Mouse (Mus musculus): ENCODE data around the gene A2ml1. TPM values are rescaled to one million over a fixed set of nuclear protein-coding genes. Genes with fewer than 3 reads are reported as not detected.
"Not testable (repeated sequence)": the region's sequence is repeated elsewhere in the genome, so short reads cannot be mapped to it uniquely, and the experiment has no call there.

Gene A2ml1
- total RNA-seq (2014; rRNA removed) (0.79 and 1.6 TPM in 2 replicates), polyA plus RNA-seq (2015; fragmentation: Nextera tagmentation; extraction: Ambion mirVana) (13.2 and 13.8 TPM in 2 replicates)

GRCm38 (mm10) chr6:128581508-128581907 lies at the start of gene A2ml1:
Gene A2ml1 (minus strand): TSS chr6:128581608.
- 80% methylated on average over 11 of the region's 11 CpGs for WGBS
- no peak for ATAC-seq

DNA sequence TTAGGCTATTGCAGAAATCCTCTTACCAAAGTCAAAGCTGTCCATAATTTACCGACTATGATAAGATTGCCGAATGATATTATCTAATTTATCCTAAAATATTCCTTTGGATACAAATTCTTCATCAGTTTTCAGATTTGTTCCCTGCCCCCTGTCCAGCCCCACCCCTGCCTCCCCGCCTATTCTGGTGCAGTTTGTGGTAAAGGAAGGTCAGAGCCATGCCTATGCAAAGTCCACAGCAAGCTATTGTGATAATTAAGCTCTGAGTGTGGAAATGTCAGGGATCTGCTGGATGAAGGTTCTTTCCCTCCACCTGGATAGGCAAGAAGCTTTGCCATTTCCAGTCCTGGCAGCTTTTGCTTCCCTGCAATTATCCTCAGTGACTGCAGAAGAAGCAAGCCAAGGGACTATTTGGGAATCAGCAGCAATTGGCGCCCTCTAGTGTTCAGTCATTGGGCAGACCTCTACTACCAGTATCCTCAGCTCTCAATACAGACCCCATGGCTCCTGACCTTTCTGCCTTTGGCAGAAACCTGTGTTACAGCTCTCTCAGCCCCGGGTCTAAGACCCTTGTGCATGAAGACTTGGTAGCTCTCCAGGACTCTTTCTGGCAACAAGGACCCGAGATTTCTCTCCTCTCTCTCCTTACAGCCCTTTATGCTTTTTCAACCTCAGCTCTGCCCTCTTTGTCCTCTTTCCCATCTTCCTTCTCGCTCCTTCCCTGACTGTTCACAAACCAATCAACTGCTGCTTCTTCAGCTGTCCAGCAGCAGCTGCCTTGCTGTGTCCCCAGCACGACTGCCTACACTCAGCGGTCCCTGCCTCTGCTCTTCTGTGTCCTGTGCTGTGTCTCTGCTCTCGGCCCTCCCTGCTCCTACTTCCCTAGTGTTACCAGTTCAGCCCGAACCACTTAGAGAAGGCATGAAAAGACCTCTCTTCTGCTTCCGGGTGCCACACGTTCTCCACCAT lies 48.6 kb upstream of the A2ml1 start:
- not testable (repeated sequence) for H3K4me3 ChIP-seq (ENCODE audit: low read length); H3K27me3 ChIP-seq (ENCODE audit: insufficient read depth, low read length); H3K9ac ChIP-seq (replicated peaks; ENCODE audit: low read length); H3K4me2 ChIP-seq (ENCODE audit: low read depth, low read length); H3K4me1 ChIP-seq (ENCODE audit: insufficient read depth, low read length); H3K27ac ChIP-seq; H3K9me3 ChIP-seq (ENCODE audit: low read length); H3K36me3 ChIP-seq (ENCODE audit: insufficient read depth, low read length)
- ATAC-seq (peak; percentile 95), DNase-seq (ENCODE audit: low spot score) (peak; percentile 87)
- WGBS: 56% methylated on average over 13 of the region's 13 CpGs
- peak; percentile 83 for TF ChIP-seq CTCF (IDR thresholded peaks at IDR 0.05; ENCODE audit: low read depth)

More at GRCm38 (mm10) chr6:128581508-128581907, at the start of gene A2ml1:
- Histone ChIP-seq H3K27me3 (ENCODE audit: insufficient read depth, low read length) (no peaks in the 10 kb centered on the region), H3K4me2 (ENCODE audit: low read depth, low read length) (no peak within 1 kb of the TSS), H3K9ac (replicated peaks; ENCODE audit: low read length) (no peak within 1 kb of the TSS), H3K27ac (no peak within 1 kb of the TSS), H3K4me1 (ENCODE audit: insufficient read depth, low read length) (no peaks in the 10 kb centered on the region), H3K36me3 (ENCODE audit: insufficient read depth, low read length) (no peaks in the 10 kb centered on the region), H3K9me3 (ENCODE audit: low read length) (no peaks in the 10 kb centered on the region), H3K4me3 (ENCODE audit: low read length) (no peak within 1 kb of the TSS)
- no peak for DNase-seq (ENCODE audit: low spot score)
- TF ChIP-seq CTCF (IDR thresholded peaks at IDR 0.05; ENCODE audit: low read depth): no peak

GRCm38 (mm10) chr6:128625246-128625645 lies 43.8 kb upstream of the A2ml1 start:
- H3K27me3 ChIP-seq (ENCODE audit: insufficient read depth, low read length); H3K36me3 ChIP-seq (ENCODE audit: insufficient read depth, low read length); H3K9me3 ChIP-seq (ENCODE audit: low read length); H3K4me3 ChIP-seq (ENCODE audit: low read length); DNase-seq (ENCODE audit: low spot score); ATAC-seq; H3K4me1 ChIP-seq (ENCODE audit: insufficient read depth, low read length); H3K4me2 ChIP-seq (ENCODE audit: low read depth, low read length); H3K27ac ChIP-seq; H3K9ac ChIP-seq (replicated peaks; ENCODE audit: low read length): not testable (repeated sequence)
- 93% methylated on average over 6 of the region's 6 CpGs for WGBS

GRCm38 (mm10) chr6:128624425-128624824 lies 43.0 kb upstream of the A2ml1 start:
- no peaks in the 10 kb centered on the region for H3K27me3 ChIP-seq (ENCODE audit: insufficient read depth, low read length)
- H3K9me3 ChIP-seq (ENCODE audit: low read length): no peaks in the 10 kb centered on the region
- no peaks in the 10 kb centered on the region for H3K4me1 ChIP-seq (ENCODE audit: insufficient read depth, low read length)
- DNase-seq (ENCODE audit: low spot score) (no peak), ATAC-seq (no peak)
- H3K27ac ChIP-seq: no peak overlapping the region
- H3K4me2 ChIP-seq (ENCODE audit: low read depth, low read length): no peak overlapping the region
- H3K9ac ChIP-seq (replicated peaks; ENCODE audit: low read length): no peak overlapping the region
- TF ChIP-seq CTCF (IDR thresholded peaks at IDR 0.05; ENCODE audit: low read depth): no peak
- no peaks in the 10 kb centered on the region for H3K36me3 ChIP-seq (ENCODE audit: insufficient read depth, low read length)
- WGBS: 84% methylated on average over 4 of the region's 4 CpGs
- H3K4me3 ChIP-seq (ENCODE audit: low read length): no peak overlapping the region

- H3K36me3 ChIP-seq (ENCODE audit: insufficient read depth, low read length); H3K9me3 ChIP-seq (ENCODE audit: low read length); H3K27ac ChIP-seq; H3K4me2 ChIP-seq (ENCODE audit: low read depth, low read length); DNase-seq (ENCODE audit: low spot score); H3K4me1 ChIP-seq (ENCODE audit: insufficient read depth, low read length); H3K9ac ChIP-seq (replicated peaks; ENCODE audit: low read length); ATAC-seq; H3K4me3 ChIP-seq (ENCODE audit: low read length); H3K27me3 ChIP-seq (ENCODE audit: insufficient read depth, low read length): not testable (repeated sequence)
- 93% methylated on average over 5 of the region's 5 CpGs for WGBS
Measured at GRCm38 (mm10) chr6:128623433-128623832, 42.0 kb upstream of the A2ml1 start, which contains the start of gene Klrb1a. Gene Klrb1a (minus strand): TSS chr6:128623533.

- H3K36me3 ChIP-seq (ENCODE audit: insufficient read depth, low read length): no peaks in the 10 kb centered on the region
- no peak for TF ChIP-seq CTCF (IDR thresholded peaks at IDR 0.05; ENCODE audit: low read depth)
- H3K27ac ChIP-seq: no peak overlapping the region
- H3K27me3 ChIP-seq (ENCODE audit: insufficient read depth, low read length): no peaks in the 10 kb centered on the region
- DNase-seq (ENCODE audit: low spot score): no peak
- H3K9me3 ChIP-seq (ENCODE audit: low read length): no peaks in the 10 kb centered on the region
- WGBS: 57% methylated on average over 2 of the region's 2 CpGs
- H3K9ac ChIP-seq (replicated peaks; ENCODE audit: low read length): no peak overlapping the region
- no peak overlapping the region for H3K4me3 ChIP-seq (ENCODE audit: low read length)
- no peak overlapping the region for H3K4me2 ChIP-seq (ENCODE audit: low read depth, low read length)
- ATAC-seq: no peak
- H3K4me1 ChIP-seq (ENCODE audit: insufficient read depth, low read length): no peaks in the 10 kb centered on the region
Measured at GRCm38 (mm10) chr6:128622733-128623132, 41.3 kb upstream of the A2ml1 start.

- no peaks in the 10 kb centered on the region for H3K27me3 ChIP-seq (ENCODE audit: insufficient read depth, low read length)
- DNase-seq (ENCODE audit: low spot score) (no peak), ATAC-seq (no peak)
- H3K36me3 ChIP-seq (ENCODE audit: insufficient read depth, low read length): no peaks in the 10 kb centered on the region
- H3K27ac ChIP-seq: no peak overlapping the region
- TF ChIP-seq CTCF (IDR thresholded peaks at IDR 0.05; ENCODE audit: low read depth): no peak
- H3K4me2 ChIP-seq (ENCODE audit: low read depth, low read length): no peak overlapping the region
- no peaks in the 10 kb centered on the region for H3K9me3 ChIP-seq (ENCODE audit: low read length)
- H3K9ac ChIP-seq (replicated peaks; ENCODE audit: low read length): no peak overlapping the region
- no peak overlapping the region for H3K4me3 ChIP-seq (ENCODE audit: low read length)
- no peaks in the 10 kb centered on the region for H3K4me1 ChIP-seq (ENCODE audit: insufficient read depth, low read length)
- 61% methylated on average over 9 of the region's 9 CpGs for WGBS
Measured at GRCm38 (mm10) chr6:128606350-128606749, 24.9 kb upstream of the A2ml1 start.

Measured in hindbrain, postnatal 0 days (tissue).